Comparison of ENCODE assay signal across 8 mouse cellular contexts in the genomic region with DNA sequence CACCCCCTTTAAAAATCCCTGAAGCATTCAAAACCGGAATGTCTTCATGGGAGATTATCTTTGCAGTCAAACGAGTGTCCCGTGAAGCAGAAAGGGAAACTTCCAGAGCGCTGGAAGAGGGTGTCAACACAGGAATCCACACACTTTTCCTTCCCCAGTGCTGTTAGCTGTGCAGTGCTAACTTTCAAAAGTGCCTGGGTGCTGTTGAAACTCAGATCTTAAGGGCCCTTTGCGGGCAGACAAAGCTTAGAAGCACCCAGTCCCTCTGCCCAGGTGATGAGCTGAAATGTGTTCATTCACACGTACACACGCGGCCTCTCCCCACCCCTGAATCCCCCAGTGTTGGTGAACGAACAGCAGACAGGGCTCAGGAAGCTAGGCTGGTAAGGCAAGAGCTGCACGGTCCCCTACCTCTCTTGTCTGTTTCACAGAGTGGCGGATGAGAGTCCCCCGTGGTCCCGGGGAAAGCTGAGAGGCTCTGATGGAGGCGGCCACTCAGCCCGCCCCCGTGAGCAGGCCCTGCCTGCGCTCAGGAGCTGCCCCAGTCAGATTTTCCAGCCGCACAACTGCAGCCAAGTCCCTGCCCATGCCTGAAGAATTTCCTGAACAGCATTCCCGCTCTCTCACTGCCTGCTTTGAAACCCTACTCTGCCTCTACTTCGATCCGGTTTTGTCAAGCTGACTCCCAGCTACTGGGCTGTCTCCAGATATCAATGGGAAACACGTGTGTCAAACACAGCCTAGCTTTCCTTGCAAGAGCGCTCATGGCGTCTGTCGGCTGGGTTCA.
DNase-seq lines count a peak whose midpoint lies in the region; ATAC-seq and TF ChIP-seq lines count a peak whose summit lies in the region.

No protein-coding gene starts in this region.

- WGBS in thymus, adult 2 months: 21% methylated on average over 25 of the region's 25 CpGs
- WGBS in forebrain, postnatal 0 days: 8% methylated on average over 25 of the region's 25 CpGs
- 2% methylated on average over 25 of the region's 25 CpGs for WGBS in lung, embryonic 14.5 days

- DNase-seq in thymus, postnatal 10 days (ENCODE audit: low spot score in 2 of 2): peak; percentile 5 to 14
- no peak for DNase-seq in thymus, adult 2 months
- peak; percentile 59 for DNase-seq in forebrain, postnatal 0 days
- DNase-seq in heart, postnatal 36 days: peak; percentile 63 to 71
- no peak for DNase-seq in layer of hippocampus, adult 2 months (ENCODE audit: low spot score in 2 of 2)
- DNase-seq in lung, embryonic 14.5 days: peak; percentile 84
- DNase-seq in retina, embryonic 14.5 days (ENCODE audit: low spot score): peak; percentile 44
- DNase-seq in spleen, adult 18-20 months: no peak

- peak; percentile 94 for ATAC-seq in forebrain, postnatal 0 days
- ATAC-seq in lung, embryonic 14.5 days (ENCODE audit: insufficient read depth): peak; percentile 96

- no peaks in the 10 kb centered on the region for H3K36me3 ChIP-seq in thymus, adult 2 months (ENCODE audit: control insufficient read depth, insufficient read depth, low read length)
- no peaks in the 10 kb centered on the region for H3K36me3 ChIP-seq in forebrain, postnatal 0 days (ENCODE audit: insufficient read depth)
- no peaks in the 10 kb centered on the region for H3K36me3 ChIP-seq in lung, embryonic 14.5 days (ENCODE audit: insufficient read depth)

- peak overlapping the region; percentile 71 for H3K4me2 ChIP-seq in forebrain, postnatal 0 days (ENCODE audit: low read depth)
- H3K4me2 ChIP-seq in lung, embryonic 14.5 days: peak overlapping the region; percentile 75

- H3K9me3 ChIP-seq in forebrain, postnatal 0 days (ENCODE audit: low read length): no peaks in the 10 kb centered on the region
- no peaks in the 10 kb centered on the region for H3K9me3 ChIP-seq in lung, embryonic 14.5 days (ENCODE audit: low read depth, low read length)

- TF ChIP-seq CTCF in thymus, adult 2 months (IDR thresholded peaks at IDR 0.05; ENCODE audit: borderline replicate concordance, control insufficient read depth, extremely low read depth, insufficient read depth, low read length, poor library complexity): no peak
- no peak for TF ChIP-seq CTCF in forebrain, postnatal 0 days (IDR thresholded peaks at IDR 0.05; ENCODE audit: low read depth)
- TF ChIP-seq CTCF in layer of hippocampus, adult 2 months (conservative IDR thresholded peaks at IDR 0.05): no peak
- TF ChIP-seq CTCF in lung, embryonic 14.5 days (IDR thresholded peaks at IDR 0.05; ENCODE audit: low read depth): no peak

- H3K4me1 ChIP-seq in thymus, adult 2 months (replicated peaks; ENCODE audit: control insufficient read depth, insufficient read depth, low read length): no peaks in the 10 kb centered on the region
- 0 out of 2 replicates have a peak, but pooled peaks cover 5% of the 10 kb centered on the region for H3K4me1 ChIP-seq in forebrain, postnatal 0 days (ENCODE audit: insufficient read depth)
- H3K4me1 ChIP-seq in lung, embryonic 14.5 days (ENCODE audit: insufficient read depth): no peaks in the 10 kb centered on the region

- no peak overlapping the region for H3K27ac ChIP-seq in thymus, adult 2 months (ENCODE audit: control insufficient read depth, insufficient read depth, low read length)
- H3K27ac ChIP-seq in forebrain, postnatal 0 days (ENCODE audit: low read depth, low read length): no peak overlapping the region
- H3K27ac ChIP-seq in layer of hippocampus, adult 2 months: no peak overlapping the region
- H3K27ac ChIP-seq in lung, embryonic 14.5 days (ENCODE audit: low read depth): peak overlapping the region; percentile 86

- intact Hi-C loops in heart, postnatal 36 days (cut with DNase I): no loop called here

- no peak overlapping the region for H3K4me3 ChIP-seq in thymus, adult 2 months (ENCODE audit: control insufficient read depth, insufficient read depth, low read length)
- peak overlapping the region; percentile 23 for H3K4me3 ChIP-seq in forebrain, postnatal 0 days (ENCODE audit: low read depth, low read length)
- H3K4me3 ChIP-seq in layer of hippocampus, adult 2 months: peak overlapping the region; percentile 46
- peak overlapping the region; percentile 40 for H3K4me3 ChIP-seq in lung, embryonic 14.5 days (ENCODE audit: low read depth, low read length)

- no peaks in the 10 kb centered on the region; the same call in 1 of the 2 replicates for H3K27me3 ChIP-seq in thymus, adult 2 months (ENCODE audit: control insufficient read depth, insufficient read depth, low read length)
- peaks cover 3% of the 10 kb centered on the region; the same call in 1 of the 2 replicates for H3K27me3 ChIP-seq in forebrain, postnatal 0 days (ENCODE audit: insufficient read depth, low read length)
- no peaks in the 10 kb centered on the region for H3K27me3 ChIP-seq in lung, embryonic 14.5 days (ENCODE audit: insufficient read depth, low read length)

- H3K9ac ChIP-seq in forebrain, postnatal 0 days: peak overlapping the region; percentile 43
- H3K9ac ChIP-seq in lung, embryonic 14.5 days: peak overlapping the region; percentile 62

- TF ChIP-seq POLR2A in thymus, adult 2 months (IDR thresholded peaks at IDR 0.05; ENCODE audit: control insufficient read depth, extremely low read depth, insufficient read depth, low read length, poor library complexity): no peak

Comparison
In these comparisons a context has a peak if more than half of its experiments do, and no peak if none do; other contexts are left out.
1. DNase-seq: peak in thymus, postnatal 10 days (2 of 2), forebrain, postnatal 0 days (single experiment), heart, postnatal 36 days (2 of 2), lung, embryonic 14.5 days (single experiment) and retina, embryonic 14.5 days (single experiment); none in thymus, adult 2 months (single experiment), layer of hippocampus, adult 2 months (0 of 2) and spleen, adult 18-20 months (0 of 2).